Mouse (Mus musculus) heart, adult 2 months (tissue): ENCODE measurements around the gene Vmo1.

Experiments used
- CTCF ChIP-seq: fragments of 200-600 bp; IDR thresholded peaks from 2 replicates; pipeline ENCODE4 v1.8.1; 2022; ENCODE audit warnings: antibody characterized with exemption, mild to moderate bottlenecking, moderate library complexity
- EP300 ChIP-seq: fragments of 200-500 bp; IDR thresholded peaks from 2 replicates; pipeline ENCODE4 v1.6.1; 2011; ENCODE audit warnings: low read depth, low read length, control low read depth; ENCODE audit not compliant: insufficient read depth
- POLR2A ChIP-seq: fragments of 200-500 bp; IDR thresholded peaks from 2 replicates; pipeline ENCODE4 v1.6.1; 2011; ENCODE audit warnings: mild to moderate bottlenecking, low read depth, low read length, control low read depth; ENCODE audit not compliant: insufficient read depth

- TF ChIP-seq POLR2A (no peak), CTCF (no peak), EP300 (no peak)
These were observed 28.9 kb downstream of the Vmo1 start for GRCm38 (mm10) chr11:70485498-70485897.
